Mouse (Mus musculus) neural tube, embryonic 13.5 days (tissue): ENCODE results near the gene Pcdh9. TPM values are rescaled to one million over a fixed set of nuclear protein-coding genes. Genes with fewer than 3 reads are reported as not detected.

ENCODE experiments used
- ATAC-seq: fragments of 200-750 bp; cut with Nextera tagmentation; 2 replicates; pipeline ENCODE4 v1.8.0; 2017; ENCODE audit warnings: low read depth, mild to moderate bottlenecking, moderate TSS enrichment, moderate library complexity
- H3K27ac ChIP-seq: fragments of 300-500 bp; sonication (generic); replicated peaks from 2 replicates; pipeline ENCODE4 v1.5.1; 2015; ENCODE audit warnings: moderate library complexity, mild to moderate bottlenecking, inconsistent platforms
- H3K27me3 ChIP-seq: fragments of 300-500 bp; sonication (generic); 2 replicates; pipeline ENCODE4 v1.6.1; 2015; ENCODE audit warnings: mild to moderate bottlenecking, inconsistent platforms
- H3K36me3 ChIP-seq: fragments of 300-500 bp; sonication (generic); 2 replicates; pipeline ENCODE4 v1.6.1; 2015; ENCODE audit warnings: mild to moderate bottlenecking, inconsistent platforms
- H3K4me1 ChIP-seq: fragments of 300-500 bp; sonication (generic); replicated peaks from 2 replicates; pipeline ENCODE4 v1.6.1; 2015; ENCODE audit warnings: inconsistent platforms
- H3K4me2 ChIP-seq: fragments of 300-500 bp; sonication (generic); 2 replicates; pipeline ENCODE4 v1.6.1; 2015; ENCODE audit warnings: inconsistent platforms, mild to moderate bottlenecking, moderate library complexity
- H3K4me3 ChIP-seq: fragments of 300-500 bp; sonication (generic); 2 replicates; pipeline ENCODE4 v1.5.1; 2015; ENCODE audit warnings: mild to moderate bottlenecking, inconsistent platforms
- H3K9ac ChIP-seq: fragments of 300-500 bp; sonication (generic); 2 replicates; pipeline ENCODE4 v1.6.1; 2015; ENCODE audit warnings: moderate library complexity, mild to moderate bottlenecking, inconsistent platforms
- H3K9me3 ChIP-seq: fragments of 300-500 bp; sonication (generic); 2 replicates; pipeline ENCODE4 v1.6.1; 2016; ENCODE audit warnings: inconsistent platforms
- WGBS: fragments of 180-500 bp; shearing (Covaris S2); methylation state at CpG from one replicate; pipeline ENCODE4 v1.1.7; 2015; 5-methylcytosine and 5-hydroxymethylcytosine counted together
- polyA plus RNA-seq: library from polyadenylated mRNA; unstranded; fragments of >200 nt; fragmentation: Nextera tagmentation; extraction: Ambion mirVana; gene quantifications from 2 replicates; pipeline ENCODE4 v1.2.1, GENCODE M21; 2015

Gene Pcdh9
- polyA plus RNA-seq, 1 experiment from 2014 or later = 103 TPM

- ATAC-seq = peak; percentile 86
- no peak overlapping the region for H3K9ac ChIP-seq
- no peaks in the 10 kb centered on the region for H3K9me3 ChIP-seq
- H3K27me3 ChIP-seq = no peaks in the 10 kb centered on the region
- 22% methylated on average over 5 of the region's 5 CpGs for WGBS
- peaks cover 8% of the 10 kb centered on the region; the same call in 1 of the 2 replicates for H3K4me1 ChIP-seq
- no peak overlapping the region for H3K4me2 ChIP-seq
- H3K4me3 ChIP-seq = no peak overlapping the region
- no peaks in the 10 kb centered on the region for H3K36me3 ChIP-seq
- no peak overlapping the region for H3K27ac ChIP-seq
Measured at GRCm38 (mm10) chr14:93009147-93010064, 881.1 kb downstream of the Pcdh9 start.
